Mouse (Mus musculus): ENCODE results near the gene Fam172a.

- TF ChIP-seq CTCF (IDR thresholded peaks at IDR 0.05) (no peak), POLR2A (IDR thresholded peaks at IDR 0.05; ENCODE audit: insufficient read depth, low read depth, low read length) (no peak)
Observed at GRCm38 (mm10) chr13:78196236-78196796, 494.5 kb downstream of the Fam172a start.

Measured in heart, adult 2 months (tissue).